9 mouse cellular contexts compared by ENCODE assay signal in the genomic region with DNA sequence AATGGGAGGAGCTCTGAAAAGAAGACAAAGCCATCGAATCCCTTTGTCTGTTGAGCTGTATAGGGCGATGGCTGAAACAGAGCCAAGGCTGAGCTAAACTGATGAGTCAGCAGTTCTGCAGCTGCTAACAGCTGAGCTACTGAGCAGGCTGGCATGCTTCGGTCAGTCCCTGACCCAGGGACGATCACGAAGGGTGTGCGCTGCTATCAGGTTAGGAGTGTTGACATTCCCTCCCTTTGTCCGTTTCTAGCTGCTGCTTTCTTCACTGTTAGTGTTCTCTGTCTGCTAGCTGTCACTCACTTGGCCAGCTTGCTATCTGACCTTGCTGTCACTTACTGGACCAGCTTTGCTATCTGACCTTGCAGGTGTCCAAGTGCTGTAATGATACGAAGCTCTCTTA. TPM values are rescaled to one million over a fixed set of nuclear protein-coding genes. Genes with fewer than 3 reads are reported as not detected.
DNase-seq lines count a peak whose midpoint lies in the region; ATAC-seq and TF ChIP-seq lines count a peak whose summit lies in the region.
"Had no signal": no experiment of that assay in that cellular context is flagged by ENCODE, and none has a peak within 500 bp of the region (broad histone marks: within the 10 kb centered on the region; RNA-seq: fewer than 3 reads in every experiment).

No protein-coding gene starts in this region.

- no peak overlapping the region for H3K4me2 ChIP-seq in midbrain, postnatal 0 days (ENCODE audit: low read depth, low read length, poor library complexity, severe bottlenecking)
- H3K4me2 ChIP-seq in midbrain, embryonic 16.5 days (ENCODE audit: low read length) = no peak overlapping the region
- no peak overlapping the region for H3K4me2 ChIP-seq in intestine, postnatal 0 days (replicated peaks; ENCODE audit: low read depth)
- H3K4me2 ChIP-seq: hindbrain, embryonic 15.5 days had no signal

- H3K27ac ChIP-seq in midbrain, postnatal 0 days (ENCODE audit: low read depth, low read length) = no peak overlapping the region
- no peak overlapping the region for H3K27ac ChIP-seq in midbrain, embryonic 16.5 days (ENCODE audit: low read length)
- no peak overlapping the region for H3K27ac ChIP-seq in intestine, postnatal 0 days (ENCODE audit: low read depth, low read length)
- H3K27ac ChIP-seq: hindbrain, embryonic 15.5 days had no signal

- TF ChIP-seq CTCF in midbrain, postnatal 0 days (IDR thresholded peaks at IDR 0.05) = no peak
- TF ChIP-seq CTCF in intestine, postnatal 0 days (IDR thresholded peaks at IDR 0.05; ENCODE audit: low read depth) = no peak

- no peaks in the 10 kb centered on the region for H3K36me3 ChIP-seq in midbrain, postnatal 0 days (ENCODE audit: insufficient read depth, low read length)
- H3K36me3 ChIP-seq in midbrain, embryonic 16.5 days (ENCODE audit: control insufficient read depth, insufficient read depth, low read length) = no peaks in the 10 kb centered on the region
- no peaks in the 10 kb centered on the region for H3K36me3 ChIP-seq in intestine, postnatal 0 days (ENCODE audit: control insufficient read depth, insufficient read depth)
- H3K36me3 ChIP-seq: hindbrain, embryonic 15.5 days had no signal

- peak; percentile 13 for DNase-seq in midbrain, postnatal 0 days (ENCODE audit: low spot score)
- peak; percentile 79 for DNase-seq in brain, adult 2 months (ENCODE audit: low read depth, low spot score)
- peak; percentile 13 for DNase-seq in telencephalon, adult 2 months (ENCODE audit: low read depth, low spot score)
- DNase-seq in frontal cortex, postnatal 25 days (ENCODE audit: low spot score in 2 of 2) = no peak
- DNase-seq in urinary bladder, postnatal 25 days (ENCODE audit: low spot score) = no peak
- DNase-seq: lung, postnatal 14 days had no signal

- H3K9me3 ChIP-seq in midbrain, postnatal 0 days (ENCODE audit: low read length) = no peaks in the 10 kb centered on the region
- no peaks in the 10 kb centered on the region for H3K9me3 ChIP-seq in midbrain, embryonic 16.5 days (replicated peaks; ENCODE audit: control insufficient read depth, low read length, poor library complexity, severe bottlenecking)
- no peaks in the 10 kb centered on the region for H3K9me3 ChIP-seq in intestine, postnatal 0 days (ENCODE audit: control insufficient read depth)
- H3K9me3 ChIP-seq: hindbrain, embryonic 15.5 days had no signal

- no peak overlapping the region for H3K4me3 ChIP-seq in midbrain, postnatal 0 days (ENCODE audit: low read depth, low read length)
- no peak overlapping the region for H3K4me3 ChIP-seq in midbrain, embryonic 16.5 days (ENCODE audit: low read depth, low read length)
- H3K4me3 ChIP-seq in intestine, postnatal 0 days (ENCODE audit: low read depth, low read length) = no peak overlapping the region
- H3K4me3 ChIP-seq: hindbrain, embryonic 15.5 days had no signal

- no peaks in the 10 kb centered on the region for H3K4me1 ChIP-seq in midbrain, postnatal 0 days (ENCODE audit: insufficient read depth, low read length)
- H3K4me1 ChIP-seq in midbrain, embryonic 16.5 days (ENCODE audit: control insufficient read depth, insufficient read depth, low read length) = no peaks in the 10 kb centered on the region
- no peaks in the 10 kb centered on the region for H3K4me1 ChIP-seq in intestine, postnatal 0 days (replicated peaks; ENCODE audit: control insufficient read depth, insufficient read depth, low read length)
- H3K4me1 ChIP-seq: hindbrain, embryonic 15.5 days had no signal

- H3K9ac ChIP-seq in midbrain, postnatal 0 days (replicated peaks; ENCODE audit: low read length, poor library complexity, severe bottlenecking) = no peak overlapping the region
- no peak overlapping the region for H3K9ac ChIP-seq in midbrain, embryonic 16.5 days (ENCODE audit: low read depth, low read length)
- no peak overlapping the region for H3K9ac ChIP-seq in intestine, postnatal 0 days (ENCODE audit: low read depth, low read length)
- H3K9ac ChIP-seq: hindbrain, embryonic 15.5 days had no signal

- 56% methylated on average over 8 of the region's 8 CpGs for WGBS in midbrain, postnatal 0 days
- WGBS in midbrain, embryonic 16.5 days = 57% methylated on average over 8 of the region's 8 CpGs
- WGBS in intestine, postnatal 0 days = 36% methylated on average over 8 of the region's 8 CpGs

- no peak for ATAC-seq in midbrain, postnatal 0 days (ENCODE audit: low FRiP score)
- ATAC-seq in midbrain, embryonic 16.5 days = no peak
- ATAC-seq in intestine, postnatal 0 days = peak; percentile 53; the same call in 1 of the 2 replicates

- no peaks in the 10 kb centered on the region for H3K27me3 ChIP-seq in midbrain, postnatal 0 days (ENCODE audit: insufficient read depth, low read length)
- 0 out of 2 replicates have a peak, but pooled peaks cover 4% of the 10 kb centered on the region for H3K27me3 ChIP-seq in midbrain, embryonic 16.5 days (ENCODE audit: control insufficient read depth, insufficient read depth, low read depth, low read length)
- H3K27me3 ChIP-seq in intestine, postnatal 0 days (replicated peaks; ENCODE audit: control insufficient read depth, insufficient read depth, low read length) = no peaks in the 10 kb centered on the region
- H3K27me3 ChIP-seq: hindbrain, embryonic 15.5 days had no signal

RNA-seq across cellular contexts. Expression of gene Clcn7, which starts 6.1 kb away (rescaled TPM):
- total RNA-seq in midbrain, postnatal 0 days (2014; rRNA removed) = 37.9 and 39.5 TPM in 2 replicates
- 25.5 and 26.7 TPM in 2 replicates for polyA plus RNA-seq in midbrain, postnatal 0 days (2015; fragmentation: Nextera tagmentation; extraction: Ambion mirVana)
- 33.6 and 36.1 TPM in 2 replicates for polyA plus RNA-seq in midbrain, embryonic 16.5 days (2015; fragmentation: Nextera tagmentation; extraction: Ambion mirVana)
- polyA plus RNA-seq in intestine, postnatal 0 days (2015; fragmentation: Nextera tagmentation; extraction: Ambion mirVana) = 18.5 and 21.7 TPM in 2 replicates

RNA-seq across cellular contexts. Expression of gene Ptx4, which starts 6.5 kb away (rescaled TPM):
- 0.42 TPM in 1 of 2 replicates, not detected in the other for total RNA-seq in midbrain, postnatal 0 days (2014; rRNA removed)
- polyA plus RNA-seq in midbrain, postnatal 0 days (2015; fragmentation: Nextera tagmentation; extraction: Ambion mirVana) = 0.20 and 0.59 TPM in 2 replicates
- 0.38 TPM in 1 of 2 replicates, not detected in the other for polyA plus RNA-seq in midbrain, embryonic 16.5 days (2015; fragmentation: Nextera tagmentation; extraction: Ambion mirVana)
- 0.25 and 0.27 TPM in 2 replicates for polyA plus RNA-seq in intestine, postnatal 0 days (2015; fragmentation: Nextera tagmentation; extraction: Ambion mirVana)
- polyA plus RNA-seq: hindbrain, embryonic 15.5 days had no signal

RNA-seq across cellular contexts. Expression of gene Telo2, which starts 11.3 kb away (rescaled TPM):
- total RNA-seq in midbrain, postnatal 0 days (2014; rRNA removed) = 45.0 and 56.3 TPM in 2 replicates
- 34.9 and 36.5 TPM in 2 replicates for polyA plus RNA-seq in midbrain, postnatal 0 days (2015; fragmentation: Nextera tagmentation; extraction: Ambion mirVana)
- 51.9 and 53.4 TPM in 2 replicates for polyA plus RNA-seq in midbrain, embryonic 16.5 days (2015; fragmentation: Nextera tagmentation; extraction: Ambion mirVana)
- polyA plus RNA-seq in intestine, postnatal 0 days (2015; fragmentation: Nextera tagmentation; extraction: Ambion mirVana) = 7.6 and 8.7 TPM in 2 replicates

RNA-seq across cellular contexts. Expression of gene Ccdc154, which starts 35.2 kb away (rescaled TPM):
- total RNA-seq in midbrain, postnatal 0 days (2014; rRNA removed) = not detected in 2 replicates
- polyA plus RNA-seq in midbrain, postnatal 0 days (2015; fragmentation: Nextera tagmentation; extraction: Ambion mirVana) = not detected in 2 replicates
- not detected in 2 replicates for polyA plus RNA-seq in midbrain, embryonic 16.5 days (2015; fragmentation: Nextera tagmentation; extraction: Ambion mirVana)
- polyA plus RNA-seq in intestine, postnatal 0 days (2015; fragmentation: Nextera tagmentation; extraction: Ambion mirVana) = not detected in 2 replicates
- polyA plus RNA-seq: hindbrain, embryonic 15.5 days had no signal

RNA-seq across cellular contexts. Expression of gene Tmem204, which starts 43.7 kb away (rescaled TPM):
- 11.1 and 11.2 TPM in 2 replicates for total RNA-seq in midbrain, postnatal 0 days (2014; rRNA removed)
- 8.2 and 8.3 TPM in 2 replicates for polyA plus RNA-seq in midbrain, postnatal 0 days (2015; fragmentation: Nextera tagmentation; extraction: Ambion mirVana)
- polyA plus RNA-seq in midbrain, embryonic 16.5 days (2015; fragmentation: Nextera tagmentation; extraction: Ambion mirVana) = 10.3 and 11.1 TPM in 2 replicates
- 14.5 and 15.8 TPM in 2 replicates for polyA plus RNA-seq in intestine, postnatal 0 days (2015; fragmentation: Nextera tagmentation; extraction: Ambion mirVana)

Comparison
In these comparisons a context has a peak if more than half of its experiments do, and no peak if none do; other contexts are left out.
1. DNase-seq: peak in midbrain, postnatal 0 days (single experiment), brain, adult 2 months (single experiment) and telencephalon, adult 2 months (single experiment); none in frontal cortex, postnatal 25 days (0 of 2) and urinary bladder, postnatal 25 days (single experiment).